Mouse (Mus musculus) hindbrain, embryonic 14.5 days (tissue): ENCODE measurements around the gene Ahnak2. TPM values are rescaled to one million over a fixed set of nuclear protein-coding genes. Genes with fewer than 3 reads are reported as not detected.
A peak's percentile ranks its signal among the peaks of the same experiment; 100 is the strongest.

Experiments used
- ATAC-seq: fragments of 200-750 bp; cut with Nextera tagmentation; 2 replicates; pipeline ENCODE4 v1.8.0; 2017; ENCODE audit warnings: moderate number of reproducible peaks, mild to moderate bottlenecking, moderate TSS enrichment, moderate library complexity; ENCODE audit not compliant: low FRiP score
- DNase-seq: peaks from one replicate; pipeline ENCODE4 v3.0.0-alpha.2; 2015; ENCODE audit warnings: low spot score
- H3K27ac ChIP-seq: fragments of 300-500 bp; sonication (generic); 2 replicates; pipeline ENCODE4 v1.5.1; 2014; ENCODE audit warnings: mild to moderate bottlenecking, moderate library complexity
- H3K27me3 ChIP-seq: fragments of 300-500 bp; sonication (generic); 2 replicates; pipeline ENCODE4 v1.6.1; 2014; ENCODE audit warnings: mild to moderate bottlenecking, low read length, mixed read lengths; ENCODE audit not compliant: control insufficient read depth, insufficient read depth
- H3K36me3 ChIP-seq: fragments of 300-500 bp; sonication (generic); replicated peaks from 2 replicates; pipeline ENCODE4 v1.6.1; 2014; ENCODE audit not compliant: control insufficient read depth, insufficient read depth
- H3K4me1 ChIP-seq: fragments of 300-500 bp; sonication (generic); replicated peaks from 2 replicates; pipeline ENCODE4 v1.6.1; 2014; ENCODE audit warnings: antibody characterized with exemption, low read length, mixed read lengths; ENCODE audit not compliant: control insufficient read depth, insufficient read depth
- H3K4me2 ChIP-seq: fragments of 300-500 bp; sonication (generic); replicated peaks from 2 replicates; pipeline ENCODE4 v1.6.1; 2014; ENCODE audit warnings: mild to moderate bottlenecking, moderate library complexity
- H3K4me3 ChIP-seq: fragments of 300-500 bp; sonication (generic); replicated peaks from 2 replicates; pipeline ENCODE4 v1.5.1; 2014; ENCODE audit warnings: mild to moderate bottlenecking, low read length
- H3K9ac ChIP-seq: fragments of 300-500 bp; sonication (generic); 2 replicates; pipeline ENCODE4 v1.6.1; 2014
- H3K9me3 ChIP-seq: fragments of 300-500 bp; sonication (generic); 2 replicates; pipeline ENCODE4 v1.6.1; 2016; ENCODE audit warnings: low read length; ENCODE audit not compliant: control insufficient read depth
- WGBS: fragments of 180-500 bp; shearing (Covaris S2); extraction: QIAGEN DNeasy Blood & Tissue Kit; methylation state at CpG from one replicate; pipeline ENCODE4 v1.1.7; 2014; 5-methylcytosine and 5-hydroxymethylcytosine counted together
- polyA plus RNA-seq: library from polyadenylated mRNA; unstranded; fragments of >200 nt; fragmentation: Nextera tagmentation; extraction: Ambion mirVana; gene quantifications from 2 replicates; pipeline ENCODE4 v1.2.1, GENCODE M21; 2014

The Ahnak2 gene
- polyA plus RNA-seq, 1 experiment from 2014 or later: 1.9 TPM

- Histone ChIP-seq H3K4me1 (no peaks in the 10 kb centered on the region), H3K9me3 (0 out of 2 replicates have a peak, but pooled peaks cover 4% of the 10 kb centered on the region), H3K4me3 (no peak overlapping the region), H3K27ac (no peak overlapping the region), H3K27me3 (no peaks in the 10 kb centered on the region), H3K36me3 (no peaks in the 10 kb centered on the region), H3K9ac (no peak overlapping the region), H3K4me2 (no peak overlapping the region)
- DNase-seq (no peak), ATAC-seq (no peak)
- 86% methylated on average over 25 of the region's 25 CpGs for WGBS
These were observed 38.0 kb upstream of the Ahnak2 start for GRCm38 (mm10) chr12:112840209-112841086.

GRCm38 (mm10) chr12:112835046-112835445, 32.6 kb upstream of the Ahnak2 start:
- Histone ChIP-seq H3K27me3 (no peaks in the 10 kb centered on the region), H3K9me3 (0 out of 2 replicates have a peak, but pooled peaks cover 4% of the 10 kb centered on the region), H3K4me2 (no peak overlapping the region), H3K27ac (no peak overlapping the region), H3K4me1 (peaks cover 15% of the 10 kb centered on the region), H3K36me3 (peaks cover 8% of the 10 kb centered on the region; the same call in 1 of the 2 replicates), H3K9ac (no peak overlapping the region), H3K4me3 (no peak overlapping the region)
- ATAC-seq (no peak), DNase-seq (no peak)
- 75% methylated on average over 2 of the region's 2 CpGs for WGBS

GRCm38 (mm10) chr12:112833527-112833926, 31.1 kb upstream of the Ahnak2 start:
- 84% methylated on average over 6 of the region's 6 CpGs for WGBS
- Histone ChIP-seq H3K36me3 (peaks cover 8% of the 10 kb centered on the region; the same call in 1 of the 2 replicates), H3K4me1 (peaks cover 15% of the 10 kb centered on the region), H3K4me3 (no peak overlapping the region), H3K27ac (no peak overlapping the region), H3K27me3 (no peaks in the 10 kb centered on the region), H3K9me3 (no peaks in the 10 kb centered on the region), H3K9ac (no peak overlapping the region), H3K4me2 (no peak overlapping the region)
- no peak for DNase-seq
- no peak for ATAC-seq

- H3K27ac ChIP-seq: no peak overlapping the region
- WGBS: 93% methylated on average over 5 of the region's 5 CpGs
- no peak overlapping the region for H3K4me2 ChIP-seq
- H3K36me3 ChIP-seq: peaks cover 13% of the 10 kb centered on the region
- no peaks in the 10 kb centered on the region for H3K9me3 ChIP-seq
- H3K4me1 ChIP-seq: peaks cover 25% of the 10 kb centered on the region
- H3K4me3 ChIP-seq: no peak overlapping the region
- H3K27me3 ChIP-seq: no peaks in the 10 kb centered on the region
- H3K9ac ChIP-seq: no peak overlapping the region
- no peak for ATAC-seq
- no peak for DNase-seq
These were observed 30.0 kb upstream of the Ahnak2 start for GRCm38 (mm10) chr12:112832411-112832810.

- DNase-seq (no peak), ATAC-seq (no peak)
- Histone ChIP-seq H3K27ac (0 out of 2 replicates have a peak overlapping the region, but pooled peaks have one; percentile 73), H3K4me2 (peak overlapping the region; percentile 69), H3K9ac (peak overlapping the region; percentile 73), H3K4me3 (peak overlapping the region; percentile 64), H3K27me3 (no peaks in the 10 kb centered on the region), H3K36me3 (peaks cover 26% of the 10 kb centered on the region), H3K4me1 (peaks cover 37% of the 10 kb centered on the region), H3K9me3 (no peaks in the 10 kb centered on the region)
- 87% methylated on average over 3 of the region's 3 CpGs for WGBS
These were observed 28.1 kb upstream of the Ahnak2 start for GRCm38 (mm10) chr12:112830570-112830969.

GRCm38 (mm10) chr12:112830141-112830540, 27.7 kb upstream of the Ahnak2 start:
- no peaks in the 10 kb centered on the region for H3K9me3 ChIP-seq
- H3K9ac ChIP-seq: peak overlapping the region; percentile 73
- no peak for ATAC-seq
- H3K27ac ChIP-seq: peak overlapping the region; percentile 73
- no peak for DNase-seq
- H3K27me3 ChIP-seq: no peaks in the 10 kb centered on the region
- 43% methylated on average over 2 of the region's 2 CpGs for WGBS
- H3K4me2 ChIP-seq: peak overlapping the region; percentile 69
- peak overlapping the region; percentile 64 for H3K4me3 ChIP-seq
- H3K4me1 ChIP-seq: peaks cover 37% of the 10 kb centered on the region
- peaks cover 28% of the 10 kb centered on the region for H3K36me3 ChIP-seq

GRCm38 (mm10) chr12:112829244-112829864, 26.9 kb upstream of the Ahnak2 start, which contains the start of gene Cdca4:
TSS of gene Cdca4 (minus strand) at chr12:112829423.
- Histone ChIP-seq H3K27me3 (no peaks in the 10 kb centered on the region), H3K36me3 (peaks cover 34% of the 10 kb centered on the region), H3K4me1 (peaks cover 37% of the 10 kb centered on the region), H3K9ac (peak within 1 kb of the TSS; percentile 94), H3K9me3 (no peaks in the 10 kb centered on the region), H3K4me3 (peak within 1 kb of the TSS; percentile 64), H3K4me2 (peak within 1 kb of the TSS; percentile 82), H3K27ac (peak within 1 kb of the TSS; percentile 87)
- ATAC-seq (peak; percentile 98), DNase-seq (peak; percentile 98)
- under 1% methylated on average over 50 of the region's 72 CpGs for WGBS

GRCm38 (mm10) chr12:112828501-112829243, 26.2 kb upstream of the Ahnak2 start:
- ATAC-seq (peak; percentile 78), DNase-seq (no peak)
- under 1% methylated on average over 46 of the region's 51 CpGs for WGBS
- no peaks in the 10 kb centered on the region for H3K27me3 ChIP-seq
- H3K9me3 ChIP-seq: no peaks in the 10 kb centered on the region
- peak overlapping the region; percentile 64 for H3K4me3 ChIP-seq
- peak overlapping the region; percentile 82 for H3K4me2 ChIP-seq
- peaks cover 37% of the 10 kb centered on the region for H3K36me3 ChIP-seq
- peaks cover 40% of the 10 kb centered on the region for H3K4me1 ChIP-seq
- H3K27ac ChIP-seq: peak overlapping the region; percentile 87
- peak overlapping the region; percentile 94 for H3K9ac ChIP-seq

GRCm38 (mm10) chr12:112825901-112826300, 23.4 kb upstream of the Ahnak2 start:
- no peak for DNase-seq
- Histone ChIP-seq H3K27me3 (no peaks in the 10 kb centered on the region), H3K36me3 (peaks cover 48% of the 10 kb centered on the region), H3K9ac (0 out of 2 replicates have a peak overlapping the region, but pooled peaks have one; percentile 0), H3K4me1 (peaks cover 34% of the 10 kb centered on the region), H3K9me3 (no peaks in the 10 kb centered on the region), H3K4me3 (no peak overlapping the region), H3K4me2 (no peak overlapping the region), H3K27ac (no peak overlapping the region)
- 88% methylated on average over 5 of the region's 5 CpGs for WGBS
- ATAC-seq: no peak
